Mouse (Mus musculus) gonadal fat pad, adult 2 months (tissue): ENCODE data around the gene Sapcd1. TPM values are rescaled to one million over a fixed set of nuclear protein-coding genes. Genes with fewer than 3 reads are reported as not detected.

Source experiments
- DNase-seq: peaks from one replicate; pipeline ENCODE4 v3.0.0-alpha.2; 2012; ENCODE audit warnings: low read depth
- polyA plus RNA-seq: library from polyadenylated mRNA; depleted of rRNA; stranded (reverse); fragments of >200 nt; gene quantifications from 2 replicates; pipeline ENCODE4 v1.2.3, GENCODE M21; 2012; rRNA removed

Sapcd1 gene
- polyA plus RNA-seq, 1 experiment, result 3.0 TPM

- DNase-seq, result no peak
These were observed 47.2 kb downstream of the Sapcd1 start for GRCm38 (mm10) chr17:34980655-34981054.

GRCm38 (mm10) chr17:34979631-34980030, 48.2 kb downstream of the Sapcd1 start:
- DNase-seq, result no peak

GRCm38 (mm10) chr17:34978239-34978638, 49.6 kb downstream of the Sapcd1 start:
- DNase-seq, result no peak

GRCm38 (mm10) chr17:34977000-34977399, 50.8 kb downstream of the Sapcd1 start:
- DNase-seq, result no peak

Other genes with a start within 250 kb of the Sapcd1 start
- gene Cyp21a1, start 223.5 kb downstream of the Sapcd1 start, polyA plus RNA-seq, result 0.28 and 0.29 TPM in 2 replicates
- gene Stk19, start 191.1 kb downstream of the Sapcd1 start, polyA plus RNA-seq, result 37.7 and 59.7 TPM in 2 replicates
- 62.6 and 64.9 TPM in 2 replicates for gene Dxo, start 191.0 kb downstream of the Sapcd1 start, polyA plus RNA-seq
- 91.1 and 93.8 TPM in 2 replicates for gene Skiv2l, start 177.8 kb downstream of the Sapcd1 start, polyA plus RNA-seq
- 53.8 and 77.2 TPM in 2 replicates for gene Nelfe, start 177.6 kb downstream of the Sapcd1 start, polyA plus RNA-seq
- 70.2 and 140 TPM in 2 replicates for gene Cfb, start 165.5 kb downstream of the Sapcd1 start, polyA plus RNA-seq
- 14.5 and 14.8 TPM in 2 replicates for gene Zbtb12, start 148.5 kb downstream of the Sapcd1 start, polyA plus RNA-seq
- gene Gm20547, start 146.0 kb downstream of the Sapcd1 start, polyA plus RNA-seq, result not detected in 2 replicates
- gene C2, start 129.8 kb downstream of the Sapcd1 start, polyA plus RNA-seq, result 54.9 and 69.0 TPM in 2 replicates
- gene Ehmt2, start 129.5 kb downstream of the Sapcd1 start, polyA plus RNA-seq, result 230 TPM in 2 replicates
- 48.4 and 50.0 TPM in 2 replicates for gene Slc44a4, start 113.5 kb downstream of the Sapcd1 start, polyA plus RNA-seq
- 113 and 155 TPM in 2 replicates for gene Neu1, start 96.8 kb downstream of the Sapcd1 start, polyA plus RNA-seq
- gene Hspa1b, start 68.8 kb downstream of the Sapcd1 start, polyA plus RNA-seq, result 58.3 and 104 TPM in 2 replicates
- 0.24 TPM in 1 of 2 replicates, not detected in the other for gene Gm20481, start 58.1 kb downstream of the Sapcd1 start, polyA plus RNA-seq
- 37.0 and 50.4 TPM in 2 replicates for gene Hspa1a, start 55.9 kb downstream of the Sapcd1 start, polyA plus RNA-seq
- 2.4 and 4.4 TPM in 2 replicates for gene Hspa1l, start 55.3 kb downstream of the Sapcd1 start, polyA plus RNA-seq
- 36.8 and 54.6 TPM in 2 replicates for gene Lsm2, start 46.2 kb downstream of the Sapcd1 start, polyA plus RNA-seq
- 127 and 175 TPM in 2 replicates for gene Vars, start 27.0 kb downstream of the Sapcd1 start, polyA plus RNA-seq
- gene Vwa7, start 11.4 kb downstream of the Sapcd1 start, polyA plus RNA-seq, result 1.2 and 1.3 TPM in 2 replicates
- 4.7 and 5.2 TPM in 2 replicates for gene Msh5, start 18.7 kb upstream of the Sapcd1 start, polyA plus RNA-seq
- 129 and 133 TPM in 2 replicates for gene Clic1, start 21.9 kb upstream of the Sapcd1 start, polyA plus RNA-seq
- 54.7 and 62.7 TPM in 2 replicates for gene Ddah2, start 31.0 kb upstream of the Sapcd1 start, polyA plus RNA-seq
- gene Ly6g6c, start 37.4 kb upstream of the Sapcd1 start, polyA plus RNA-seq, result 0.61 and 0.66 TPM in 2 replicates
- gene Mpig6b, start 38.2 kb upstream of the Sapcd1 start, polyA plus RNA-seq, result 1.5 and 3.3 TPM in 2 replicates
- gene Ly6g6e, start 48.9 kb upstream of the Sapcd1 start, polyA plus RNA-seq, result 19.1 and 23.4 TPM in 2 replicates
- gene Ly6g6d, start 50.0 kb upstream of the Sapcd1 start, polyA plus RNA-seq, result 15.7 and 17.2 TPM in 2 replicates
- gene Ly6g6f, start 57.6 kb upstream of the Sapcd1 start, polyA plus RNA-seq, result 0.09 TPM in 1 of 2 replicates, not detected in the other
- 211 and 233 TPM in 2 replicates for gene Abhd16a, start 61.2 kb upstream of the Sapcd1 start, polyA plus RNA-seq
- 2,220 and 3,034 TPM in 2 replicates for gene Ly6g5c, start 80.3 kb upstream of the Sapcd1 start, polyA plus RNA-seq
- gene Ly6g5b, start 87.4 kb upstream of the Sapcd1 start, polyA plus RNA-seq, result 1,986 and 2,407 TPM in 2 replicates
- gene Gpank1, start 93.4 kb upstream of the Sapcd1 start, polyA plus RNA-seq, result 9.4 and 10.1 TPM in 2 replicates
- 397 and 504 TPM in 2 replicates for gene Csnk2b, start 94.0 kb upstream of the Sapcd1 start, polyA plus RNA-seq
- gene D17H6S53E, start 98.4 kb upstream of the Sapcd1 start, polyA plus RNA-seq, result 6.4 and 7.7 TPM in 2 replicates
- gene Apom, start 104.0 kb upstream of the Sapcd1 start, polyA plus RNA-seq, result 0.11 and 0.49 TPM in 2 replicates
- 170 and 187 TPM in 2 replicates for gene Bag6, start 107.2 kb upstream of the Sapcd1 start, polyA plus RNA-seq
- 218 and 257 TPM in 2 replicates for gene Prrc2a, start 136.9 kb upstream of the Sapcd1 start, polyA plus RNA-seq
- 2.5 and 3.4 TPM in 2 replicates for gene Aif1, start 148.1 kb upstream of the Sapcd1 start, polyA plus RNA-seq
- 15.3 and 20.2 TPM in 2 replicates for gene Lst1, start 160.4 kb upstream of the Sapcd1 start, polyA plus RNA-seq
- 2.7 and 3.2 TPM in 2 replicates for gene Ltb, start 166.4 kb upstream of the Sapcd1 start, polyA plus RNA-seq
- 0.82 and 1.3 TPM in 2 replicates for gene Tnf, start 174.0 kb upstream of the Sapcd1 start, polyA plus RNA-seq
- 0.28 TPM in 2 replicates for gene Lta, start 177.3 kb upstream of the Sapcd1 start, polyA plus RNA-seq
- gene Gm16181, start 192.8 kb upstream of the Sapcd1 start, polyA plus RNA-seq, result 1.2 and 3.1 TPM in 2 replicates
- gene Atp6v1g2, start 205.6 kb upstream of the Sapcd1 start, polyA plus RNA-seq, result 20.9 and 22.5 TPM in 2 replicates
- 15.7 and 19.9 TPM in 2 replicates for gene Nfkbil1, start 207.8 kb upstream of the Sapcd1 start, polyA plus RNA-seq
- 310 and 321 TPM in 2 replicates for gene Ddx39b, start 213.7 kb upstream of the Sapcd1 start, polyA plus RNA-seq
- 753 and 887 TPM in 2 replicates for gene H2-D1, start 234.7 kb upstream of the Sapcd1 start, polyA plus RNA-seq